Mouse (Mus musculus) heart, embryonic 15.5 days (tissue): ENCODE results near the gene Frzb. TPM values are rescaled to one million over a fixed set of nuclear protein-coding genes. Genes with fewer than 3 reads are reported as not detected.

Experiments used
- ATAC-seq: fragments of 200-750 bp; cut with Nextera tagmentation; replicated peaks from 2 replicates; pipeline ENCODE4 v1.8.0; 2017; ENCODE audit warnings: low read depth, moderate TSS enrichment; ENCODE audit not compliant: insufficient number of reproducible peaks, insufficient read depth, low FRiP score
- H3K27ac ChIP-seq: fragments of 300-500 bp; sonication (generic); 2 replicates; pipeline ENCODE4 v1.5.1; 2015; ENCODE audit warnings: mild to moderate bottlenecking, inconsistent platforms
- H3K27me3 ChIP-seq: fragments of 300-500 bp; sonication (generic); 2 replicates; pipeline ENCODE4 v1.6.1; 2015; ENCODE audit warnings: inconsistent platforms
- H3K36me3 ChIP-seq: fragments of 300-500 bp; sonication (generic); 2 replicates; pipeline ENCODE4 v1.6.1; 2015; ENCODE audit warnings: mild to moderate bottlenecking, inconsistent platforms
- H3K4me1 ChIP-seq: fragments of 300-500 bp; sonication (generic); replicated peaks from 2 replicates; pipeline ENCODE4 v1.6.1; 2015; ENCODE audit warnings: inconsistent platforms
- H3K4me2 ChIP-seq: fragments of 300-500 bp; sonication (generic); 2 replicates; pipeline ENCODE4 v1.6.1; 2015; ENCODE audit warnings: inconsistent platforms, mild to moderate bottlenecking, moderate library complexity
- H3K4me3 ChIP-seq: fragments of 300-500 bp; sonication (generic); 2 replicates; pipeline ENCODE4 v1.5.1; 2015; ENCODE audit warnings: mild to moderate bottlenecking, inconsistent platforms
- H3K9ac ChIP-seq: fragments of 300-500 bp; sonication (generic); 2 replicates; pipeline ENCODE4 v1.6.1; 2015; ENCODE audit warnings: mild to moderate bottlenecking, inconsistent platforms
- H3K9me3 ChIP-seq: fragments of 300-500 bp; sonication (generic); replicated peaks from 2 replicates; pipeline ENCODE4 v1.6.1; 2016; ENCODE audit warnings: inconsistent platforms
- WGBS: fragments of 180-500 bp; shearing (Covaris S2); methylation state at CpG from one replicate; pipeline ENCODE4 v1.1.7; 2015; ENCODE audit warnings: mixed read lengths; 5-methylcytosine and 5-hydroxymethylcytosine counted together
- polyA plus RNA-seq: library from polyadenylated mRNA; unstranded; fragments of >200 nt; fragmentation: Nextera tagmentation; extraction: Ambion mirVana; gene quantifications from 2 replicates; pipeline ENCODE4 v1.2.1, GENCODE M21; 2015

Gene Frzb
- polyA plus RNA-seq, 1 experiment from 2014 or later: 8.2 TPM

DNA sequence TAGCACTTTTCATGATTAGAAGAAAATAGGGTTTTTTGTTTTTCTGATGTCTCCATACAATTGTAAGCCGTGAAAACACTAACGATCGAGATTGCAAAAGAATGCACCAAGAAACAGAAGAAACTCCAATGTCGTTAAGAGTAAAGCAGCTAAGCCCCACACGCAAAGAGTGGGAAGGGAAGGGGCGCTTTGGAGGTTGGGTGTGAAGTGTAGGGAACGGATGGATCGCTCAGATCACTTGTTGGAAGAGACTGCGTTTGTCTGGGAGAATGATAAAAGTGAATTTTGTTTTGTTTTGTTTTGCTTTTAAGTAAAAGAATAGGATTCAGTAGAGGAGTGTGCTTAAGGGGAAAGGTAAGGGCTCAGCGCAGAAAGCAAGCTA lies 1.5 kb downstream of the Frzb start:
- no peak for ATAC-seq

GRCm38 (mm10) chr2:80445491-80445890 lies 1.9 kb downstream of the Frzb start:
- no peak for ATAC-seq
- peaks cover 21% of the 10 kb centered on the region for H3K27me3 ChIP-seq
- 0 out of 2 replicates have a peak, but pooled peaks cover 2% of the 10 kb centered on the region for H3K9me3 ChIP-seq
- 61% methylated on average over 10 of the region's 10 CpGs for WGBS
- H3K36me3 ChIP-seq: no peaks in the 10 kb centered on the region
- H3K4me3 ChIP-seq: no peak overlapping the region
- H3K4me2 ChIP-seq: peak overlapping the region; percentile 100
- H3K27ac ChIP-seq: no peak overlapping the region
- no peak overlapping the region for H3K9ac ChIP-seq
- H3K4me1 ChIP-seq: peaks cover 16% of the 10 kb centered on the region

More for the DNA sequence above, 1.5 kb downstream of the Frzb start:
- H3K27me3 ChIP-seq: peaks cover 21% of the 10 kb centered on the region
- no peak overlapping the region for H3K27ac ChIP-seq
- no peaks in the 10 kb centered on the region for H3K36me3 ChIP-seq
- peak overlapping the region; percentile 31; the same call in 1 of the 2 replicates for H3K9ac ChIP-seq
- WGBS: 14% methylated on average over 10 of the region's 10 CpGs
- H3K4me1 ChIP-seq: peaks cover 16% of the 10 kb centered on the region
- peak overlapping the region; percentile 100 for H3K4me2 ChIP-seq
- peak overlapping the region; percentile 73 for H3K4me3 ChIP-seq
- H3K9me3 ChIP-seq: 0 out of 2 replicates have a peak, but pooled peaks cover 2% of the 10 kb centered on the region

GRCm38 (mm10) chr2:80444418-80445365 lies 2.7 kb downstream of the Frzb start:
- Histone ChIP-seq H3K4me2 (no peak overlapping the region; the same call in 1 of the 2 replicates), H3K36me3 (no peaks in the 10 kb centered on the region), H3K9ac (no peak overlapping the region)

GRCm38 (mm10) chr2:80443962-80444361 lies 3.5 kb downstream of the Frzb start:
- Histone ChIP-seq H3K4me2 (no peak overlapping the region), H3K4me3 (no peak overlapping the region), H3K27me3 (peaks cover 21% of the 10 kb centered on the region), H3K9ac (no peak overlapping the region), H3K9me3 (0 out of 2 replicates have a peak, but pooled peaks cover 2% of the 10 kb centered on the region), H3K36me3 (no peaks in the 10 kb centered on the region), H3K4me1 (peaks cover 16% of the 10 kb centered on the region), H3K27ac (no peak overlapping the region)
- 94% methylated on average over 2 of the region's 2 CpGs for WGBS
- ATAC-seq: no peak

More at GRCm38 (mm10) chr2:80444418-80445365, 2.7 kb downstream of the Frzb start:
- WGBS: 70% methylated on average over 14 of the region's 14 CpGs
- Histone ChIP-seq H3K4me1 (peaks cover 16% of the 10 kb centered on the region), H3K4me3 (no peak overlapping the region), H3K9me3 (0 out of 2 replicates have a peak, but pooled peaks cover 2% of the 10 kb centered on the region), H3K27me3 (peaks cover 21% of the 10 kb centered on the region), H3K27ac (no peak overlapping the region)
- no peak for ATAC-seq

DNA sequence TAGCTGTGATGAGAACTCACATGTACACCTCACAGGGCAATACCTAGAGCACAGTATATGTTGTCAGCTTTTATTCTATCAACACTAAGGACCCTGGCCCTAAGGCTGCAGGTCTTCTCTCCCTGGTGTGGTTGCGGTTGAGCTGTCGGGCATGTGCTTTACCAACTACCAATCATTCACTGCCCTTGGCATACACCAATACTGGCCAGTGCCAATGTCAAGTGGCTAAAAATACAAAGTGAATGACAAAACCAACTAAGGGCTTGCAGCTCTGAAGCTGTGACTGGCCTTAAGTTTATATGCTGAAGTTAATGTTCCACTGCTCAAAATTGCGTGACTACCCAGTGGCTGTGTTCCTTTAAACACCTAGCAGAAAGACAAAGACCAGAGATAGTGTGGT lies 6.0 kb downstream of the Frzb start:
- peaks cover 5% of the 10 kb centered on the region for H3K4me1 ChIP-seq
- WGBS: 83% methylated on average over 3 of the region's 3 CpGs
- H3K27me3 ChIP-seq: peaks cover 16% of the 10 kb centered on the region
- no peak overlapping the region for H3K27ac ChIP-seq
- H3K9ac ChIP-seq: no peak overlapping the region
- no peaks in the 10 kb centered on the region for H3K36me3 ChIP-seq
- ATAC-seq: no peak
- H3K4me2 ChIP-seq: no peak overlapping the region
- H3K9me3 ChIP-seq: 0 out of 2 replicates have a peak, but pooled peaks cover 2% of the 10 kb centered on the region
- H3K4me3 ChIP-seq: no peak overlapping the region

DNA sequence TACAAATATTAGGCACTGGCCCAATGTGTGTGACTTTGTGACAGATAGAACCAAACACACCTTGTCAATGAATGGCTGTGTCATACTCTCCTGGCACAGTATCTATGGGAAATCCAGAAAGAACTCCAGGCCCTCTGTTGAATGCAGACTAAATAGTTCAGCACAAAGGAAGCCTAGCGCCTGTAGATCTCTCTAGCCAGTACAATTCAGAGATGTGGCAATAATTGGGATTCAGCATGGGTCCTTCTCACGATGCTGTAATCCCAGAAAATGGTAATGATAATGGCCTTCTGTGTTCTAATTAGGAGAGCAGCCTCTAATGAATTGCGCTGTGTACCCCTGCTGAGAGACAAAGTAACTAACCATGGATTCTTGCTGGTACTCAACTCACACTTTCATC lies 8.6 kb downstream of the Frzb start:
- H3K4me1 ChIP-seq: no peaks in the 10 kb centered on the region
- H3K4me2 ChIP-seq: no peak overlapping the region
- ATAC-seq: no peak
- H3K27ac ChIP-seq: no peak overlapping the region
- H3K9ac ChIP-seq: no peak overlapping the region
- no peak overlapping the region for H3K4me3 ChIP-seq
- H3K9me3 ChIP-seq: no peaks in the 10 kb centered on the region
- 78% methylated on average over 3 of the region's 3 CpGs for WGBS
- H3K27me3 ChIP-seq: no peaks in the 10 kb centered on the region
- H3K36me3 ChIP-seq: no peaks in the 10 kb centered on the region

DNA sequence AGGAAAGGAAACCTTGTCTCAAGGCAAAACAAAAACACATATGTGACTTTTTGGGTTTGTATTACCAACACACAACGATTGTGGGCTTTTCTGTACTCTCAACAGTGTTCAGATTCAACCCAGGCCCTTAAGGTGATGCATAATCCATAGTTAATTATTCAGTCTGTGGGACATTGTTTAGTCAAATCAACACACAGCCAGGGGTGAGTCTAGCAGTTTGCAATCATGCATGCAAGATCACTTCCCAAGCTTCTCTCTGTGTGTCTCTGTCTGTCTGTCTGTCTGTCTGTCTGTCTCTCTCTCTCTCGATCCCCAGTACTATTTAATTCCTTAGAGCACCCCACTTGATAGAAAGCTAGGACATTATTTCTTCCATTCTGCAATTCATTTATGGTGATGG lies 10.0 kb downstream of the Frzb start:
- H3K36me3 ChIP-seq: no peaks in the 10 kb centered on the region

GRCm38 (mm10) chr2:80434783-80435572 lies 12.4 kb downstream of the Frzb start:
- Histone ChIP-seq H3K36me3 (no peaks in the 10 kb centered on the region), H3K4me3 (no peak overlapping the region), H3K27me3 (no peaks in the 10 kb centered on the region), H3K4me2 (no peak overlapping the region), H3K9me3 (no peaks in the 10 kb centered on the region), H3K4me1 (no peaks in the 10 kb centered on the region), H3K27ac (no peak overlapping the region), H3K9ac (no peak overlapping the region)
- WGBS: 65% methylated on average over 11 of the region's 11 CpGs
- ATAC-seq: no peak

More for the DNA sequence above, 10.0 kb downstream of the Frzb start:
- Histone ChIP-seq H3K9me3 (no peaks in the 10 kb centered on the region), H3K27ac (no peak overlapping the region), H3K4me1 (no peaks in the 10 kb centered on the region), H3K4me3 (no peak overlapping the region), H3K27me3 (no peaks in the 10 kb centered on the region), H3K9ac (no peak overlapping the region), H3K4me2 (no peak overlapping the region)
- 75% methylated on average over 2 of the region's 2 CpGs for WGBS
- no peak for ATAC-seq

DNA sequence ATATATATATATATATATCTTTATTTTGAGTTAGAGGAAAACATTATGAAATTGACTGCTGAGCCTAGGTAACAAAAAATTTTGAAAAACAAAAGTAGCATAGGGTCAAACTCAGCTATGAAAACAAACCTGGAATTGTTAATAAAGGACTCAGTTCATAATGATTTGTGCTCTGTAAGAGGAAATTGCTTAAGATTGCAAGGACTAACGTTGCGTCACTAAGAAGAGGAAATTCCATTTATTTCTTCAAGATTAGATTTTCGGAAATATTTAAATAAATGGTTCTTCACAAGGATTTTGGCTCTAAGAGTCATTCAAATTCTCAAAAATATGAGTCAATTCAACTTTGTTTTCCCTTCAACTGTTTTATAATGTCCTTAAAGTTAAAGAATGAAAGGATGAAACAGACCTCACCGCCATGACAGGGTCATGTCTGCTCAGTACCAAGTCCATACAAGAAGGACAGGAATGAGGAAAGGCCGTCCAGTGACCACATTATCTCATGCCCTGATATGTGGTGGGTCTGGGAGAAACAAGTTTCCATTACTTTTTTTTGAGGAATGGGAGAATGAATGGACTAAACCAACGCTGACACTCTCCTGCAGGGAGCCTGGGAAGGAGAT lies 14.1 kb downstream of the Frzb start:
- no peaks in the 10 kb centered on the region for H3K36me3 ChIP-seq
- ATAC-seq: no peak
- H3K27ac ChIP-seq: no peak overlapping the region
- no peak overlapping the region for H3K4me3 ChIP-seq
- no peaks in the 10 kb centered on the region for H3K4me1 ChIP-seq
- H3K27me3 ChIP-seq: no peaks in the 10 kb centered on the region
- H3K4me2 ChIP-seq: no peak overlapping the region
- H3K9ac ChIP-seq: no peak overlapping the region
- no peaks in the 10 kb centered on the region for H3K9me3 ChIP-seq
- WGBS: 66% methylated on average over 6 of the region's 6 CpGs

GRCm38 (mm10) chr2:80430357-80431053 lies 16.9 kb downstream of the Frzb start:
- H3K4me1 ChIP-seq: no peaks in the 10 kb centered on the region
- no peak overlapping the region for H3K4me3 ChIP-seq
- ATAC-seq: no peak
- H3K4me2 ChIP-seq: no peak overlapping the region
- H3K27me3 ChIP-seq: no peaks in the 10 kb centered on the region
- H3K9me3 ChIP-seq: no peaks in the 10 kb centered on the region
- WGBS: 39% methylated on average over 1 of the region's 1 CpGs
- H3K27ac ChIP-seq: no peak overlapping the region
- no peak overlapping the region for H3K9ac ChIP-seq
- no peaks in the 10 kb centered on the region for H3K36me3 ChIP-seq
